Mouse (Mus musculus) limb, embryonic 12.5 days (tissue): ENCODE results near the gene Gfi1b. TPM values are rescaled to one million over a fixed set of nuclear protein-coding genes. Genes with fewer than 3 reads are reported as not detected.

Experiments used
- ATAC-seq: fragments of 200-750 bp; cut with Nextera tagmentation; 2 replicates; pipeline ENCODE4 v1.8.0; 2017; ENCODE audit warnings: low read depth, moderate TSS enrichment; ENCODE audit not compliant: insufficient number of reproducible peaks, insufficient read depth, low FRiP score, low TSS enrichment
- H3K27ac ChIP-seq: fragments of 300-500 bp; sonication (generic); 2 replicates; pipeline ENCODE4 v1.5.1; 2016; ENCODE audit warnings: mild to moderate bottlenecking, moderate library complexity
- H3K27me3 ChIP-seq: fragments of 300-500 bp; sonication (generic); 2 replicates; pipeline ENCODE4 v1.6.1; 2016; ENCODE audit warnings: mild to moderate bottlenecking, moderate library complexity
- H3K36me3 ChIP-seq: fragments of 300-500 bp; sonication (generic); 2 replicates; pipeline ENCODE4 v1.6.1; 2016; ENCODE audit warnings: mild to moderate bottlenecking, moderate library complexity
- H3K4me1 ChIP-seq: fragments of 300-500 bp; sonication (generic); replicated peaks from 2 replicates; pipeline ENCODE4 v1.6.1; 2016
- H3K4me2 ChIP-seq: fragments of 300-500 bp; sonication (generic); 2 replicates; pipeline ENCODE4 v1.6.1; 2016; ENCODE audit warnings: mild to moderate bottlenecking, moderate library complexity
- H3K4me3 ChIP-seq: fragments of 300-500 bp; sonication (generic); replicated peaks from 2 replicates; pipeline ENCODE4 v1.5.1; 2016; ENCODE audit warnings: mild to moderate bottlenecking
- H3K9ac ChIP-seq: fragments of 300-500 bp; sonication (generic); replicated peaks from 2 replicates; pipeline ENCODE4 v1.6.1; 2016; ENCODE audit warnings: mild to moderate bottlenecking, moderate library complexity
- H3K9me3 ChIP-seq: fragments of 300-500 bp; sonication (generic); 2 replicates; pipeline ENCODE4 v1.6.1; 2016; ENCODE audit warnings: mild to moderate bottlenecking, moderate library complexity
- WGBS: fragments of 180-500 bp; shearing (Covaris S2); methylation state at CpG from one replicate; pipeline ENCODE4 v1.1.7; 2016; 5-methylcytosine and 5-hydroxymethylcytosine counted together
- microRNA-seq: library from miRNA; unstranded; fragments of <30 nt; microRNA quantifications from one replicate; pipeline ENCODE4, GENCODE M21; 2017
- polyA plus RNA-seq: library from polyadenylated mRNA; unstranded; fragments of >200 nt; fragmentation: Nextera tagmentation; extraction: Ambion mirVana; gene quantifications from 2 replicates; pipeline ENCODE4 v1.2.1, GENCODE M21; 2016

Gene Gfi1b
- polyA plus RNA-seq, 1 experiment from 2014 or later: 0.55 TPM

DNA sequence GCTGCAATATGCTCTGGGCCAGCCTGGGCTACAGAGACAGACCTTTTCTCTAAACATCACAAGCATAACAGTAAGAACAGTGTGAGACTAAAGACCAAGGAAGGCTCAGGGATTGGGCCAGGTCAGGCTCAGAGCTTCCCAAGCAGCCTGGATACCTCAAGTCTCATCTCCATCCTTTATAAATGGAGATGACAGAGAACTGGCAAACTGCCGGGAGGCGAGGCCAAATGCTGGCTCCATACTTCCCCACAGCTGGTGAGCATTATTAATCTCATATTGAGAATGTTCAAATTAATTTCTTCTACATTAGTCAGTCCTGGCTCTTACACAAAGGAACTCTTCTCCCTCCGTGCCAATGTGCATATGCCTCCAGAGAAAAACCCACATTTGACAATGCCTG, 45.0 kb downstream of the Gfi1b start:
- H3K27ac ChIP-seq: no peak overlapping the region
- ATAC-seq: no peak
- no peak overlapping the region for H3K9ac ChIP-seq
- peaks cover 3% of the 10 kb centered on the region; the same call in 1 of the 2 replicates for H3K4me1 ChIP-seq
- WGBS: 91% methylated on average over 3 of the region's 3 CpGs
- no peaks in the 10 kb centered on the region for H3K27me3 ChIP-seq
- no peak overlapping the region for H3K4me2 ChIP-seq
- H3K4me3 ChIP-seq: no peak overlapping the region
- H3K36me3 ChIP-seq: peaks cover 92% of the 10 kb centered on the region
- H3K9me3 ChIP-seq: no peaks in the 10 kb centered on the region

DNA sequence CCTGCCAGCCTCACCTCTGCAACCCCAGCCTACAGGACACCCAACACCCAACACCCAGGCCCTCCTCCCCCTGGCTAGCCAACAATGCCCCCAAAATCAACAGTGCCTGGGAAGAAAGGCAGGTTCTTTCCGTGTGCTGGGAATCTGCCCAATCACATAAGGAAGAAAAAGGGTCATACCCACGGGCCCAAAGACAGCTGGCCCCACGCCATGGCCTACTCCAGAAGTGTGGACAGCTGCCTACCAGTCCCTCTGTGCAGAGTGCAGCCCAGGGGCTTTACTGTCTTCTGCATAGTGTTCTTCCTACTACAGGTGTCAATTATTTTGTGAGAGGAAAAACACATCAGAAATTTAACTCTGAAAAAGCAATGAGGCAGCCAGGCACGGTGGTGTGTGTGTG, 46.4 kb downstream of the Gfi1b start:
- no peaks in the 10 kb centered on the region for H3K9me3 ChIP-seq
- H3K27me3 ChIP-seq: no peaks in the 10 kb centered on the region
- no peak overlapping the region for H3K27ac ChIP-seq
- no peak overlapping the region for H3K4me3 ChIP-seq
- 84% methylated on average over 4 of the region's 4 CpGs for WGBS
- H3K9ac ChIP-seq: no peak overlapping the region
- H3K4me1 ChIP-seq: peaks cover 2% of the 10 kb centered on the region; the same call in 1 of the 2 replicates
- no peak overlapping the region for H3K4me2 ChIP-seq
- ATAC-seq: no peak
- H3K36me3 ChIP-seq: peaks cover 99% of the 10 kb centered on the region

DNA sequence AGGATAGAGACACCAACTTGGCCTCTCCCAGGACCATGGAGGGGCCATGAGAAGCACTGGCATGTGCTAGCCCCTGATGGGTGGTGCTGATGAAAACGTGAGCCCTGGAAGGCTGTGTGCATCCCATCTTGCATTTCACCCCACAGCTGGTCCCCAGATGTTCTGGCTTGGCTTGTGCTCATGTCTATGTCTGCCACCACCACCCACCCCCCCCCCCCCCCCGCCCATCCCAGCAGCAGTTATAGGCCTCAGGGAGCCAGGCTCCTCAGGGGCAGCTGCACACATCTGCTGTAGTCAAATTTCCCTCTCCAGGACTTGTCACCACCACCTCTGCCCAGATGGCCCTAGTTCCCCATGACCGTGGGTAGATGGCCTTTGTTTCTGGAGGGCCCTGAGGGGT, 51.9 kb downstream of the Gfi1b start:
- Histone ChIP-seq H3K9me3 (no peaks in the 10 kb centered on the region), H3K9ac (no peak overlapping the region), H3K36me3 (peaks cover 100% of the 10 kb centered on the region), H3K27me3 (no peaks in the 10 kb centered on the region), H3K4me3 (no peak overlapping the region), H3K27ac (peak overlapping the region; percentile 67), H3K4me1 (peaks cover 17% of the 10 kb centered on the region), H3K4me2 (no peak overlapping the region)
- 14% methylated on average over 2 of the region's 3 CpGs for WGBS
- ATAC-seq: no peak

DNA sequence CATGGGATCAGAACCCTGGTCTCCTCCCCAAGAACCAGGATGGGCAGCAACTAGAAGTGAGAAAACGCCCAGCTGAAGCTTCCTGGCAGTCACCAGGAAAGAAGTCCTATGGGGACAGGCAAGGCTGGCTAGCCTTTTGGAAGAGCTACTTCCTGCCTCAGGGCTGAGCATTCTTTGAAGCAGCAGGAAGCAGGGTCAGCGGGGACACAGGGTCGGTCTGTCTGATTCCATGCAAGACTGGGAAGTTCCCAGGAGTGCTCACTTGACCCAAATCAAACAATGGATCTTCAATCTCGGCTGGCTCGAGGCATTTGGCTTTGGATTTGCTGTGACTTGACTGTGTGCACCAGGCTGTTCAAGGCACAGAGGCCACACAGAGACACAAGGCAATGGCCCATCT, 55.2 kb downstream of the Gfi1b start:
- Histone ChIP-seq H3K9ac (no peak overlapping the region), H3K4me3 (no peak overlapping the region), H3K27me3 (no peaks in the 10 kb centered on the region), H3K4me2 (no peak overlapping the region), H3K36me3 (peaks cover 70% of the 10 kb centered on the region), H3K4me1 (peaks cover 19% of the 10 kb centered on the region), H3K27ac (no peak overlapping the region), H3K9me3 (no peaks in the 10 kb centered on the region)
- ATAC-seq: no peak
- 73% methylated on average over 5 of the region's 5 CpGs for WGBS

DNA sequence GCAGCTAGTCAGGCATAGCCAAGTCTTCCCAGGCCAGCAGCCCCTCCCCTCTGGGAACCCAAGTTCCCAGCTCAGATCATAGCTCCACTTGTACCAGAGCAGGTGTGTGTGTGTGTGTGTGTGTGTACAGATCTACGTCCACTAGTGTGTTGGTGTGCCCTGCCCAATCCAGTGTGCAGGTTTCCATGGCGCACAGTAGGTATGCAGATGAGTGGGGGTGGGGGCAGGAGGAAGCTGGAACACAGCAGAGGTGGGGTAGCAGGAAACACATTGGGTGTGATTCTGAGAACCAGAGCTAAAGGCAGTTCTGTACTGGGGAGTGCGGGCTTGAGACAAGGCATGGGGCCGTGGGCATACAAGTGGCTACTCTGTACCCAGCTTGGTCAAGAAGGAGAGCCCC, 57.4 kb downstream of the Gfi1b start:
- ATAC-seq: no peak
- Histone ChIP-seq H3K27ac (no peak overlapping the region), H3K4me2 (no peak overlapping the region), H3K27me3 (no peaks in the 10 kb centered on the region), H3K9ac (no peak overlapping the region), H3K36me3 (peaks cover 48% of the 10 kb centered on the region), H3K9me3 (no peaks in the 10 kb centered on the region), H3K4me1 (peaks cover 7% of the 10 kb centered on the region; the same call in 1 of the 2 replicates), H3K4me3 (no peak overlapping the region)
- WGBS: 94% methylated on average over 4 of the region's 4 CpGs

DNA sequence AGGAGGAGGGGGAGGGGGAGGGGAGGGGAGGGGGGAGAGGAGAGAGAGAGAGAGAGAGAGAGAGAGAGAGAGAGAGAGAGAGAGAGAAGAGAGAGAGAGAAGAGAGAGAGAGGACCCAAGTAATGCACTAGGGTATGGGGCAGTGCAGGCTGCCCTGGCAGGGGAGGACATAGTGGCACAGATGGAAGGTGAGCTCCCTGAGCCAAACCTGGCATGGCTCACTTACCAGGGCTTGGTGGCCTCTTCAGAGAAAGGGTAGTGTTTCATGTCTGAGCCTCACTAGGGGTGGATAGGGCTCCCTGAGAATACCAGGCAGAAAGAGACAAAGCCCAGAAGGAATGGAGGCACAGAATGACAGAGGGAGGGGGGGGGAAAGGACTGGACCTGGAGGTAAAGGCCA, 58.0 kb downstream of the Gfi1b start:
- no peak overlapping the region for H3K27ac ChIP-seq
- no peak overlapping the region for H3K4me3 ChIP-seq
- H3K27me3 ChIP-seq: no peaks in the 10 kb centered on the region
- 0 out of 2 replicates have a peak, but pooled peaks cover 3% of the 10 kb centered on the region for H3K4me1 ChIP-seq
- no peak for ATAC-seq
- no peak overlapping the region for H3K4me2 ChIP-seq
- no peak overlapping the region for H3K9ac ChIP-seq
- H3K36me3 ChIP-seq: peaks cover 42% of the 10 kb centered on the region
- H3K9me3 ChIP-seq: no peaks in the 10 kb centered on the region

DNA sequence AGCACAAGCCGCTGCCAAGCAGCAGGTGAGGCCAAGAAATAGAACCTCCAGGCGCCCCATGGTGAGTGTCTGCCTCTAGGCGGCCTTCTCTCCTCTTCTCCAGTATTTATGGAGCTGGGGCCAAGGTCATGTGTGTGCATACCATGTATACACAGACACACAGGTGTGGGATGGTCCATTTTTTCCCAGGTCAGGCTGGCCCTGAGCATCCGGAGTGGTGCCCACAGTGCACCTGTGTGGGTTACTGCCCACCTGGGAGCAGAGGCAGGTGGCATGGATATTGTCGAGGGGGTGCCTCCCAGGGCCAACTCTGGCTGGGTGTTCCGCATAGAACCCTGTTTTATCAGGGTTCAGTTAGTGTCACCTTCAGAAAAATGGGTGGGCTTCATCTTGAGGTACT, 58.5 kb downstream of the Gfi1b start, which contains the start of gene Cel:
Gene Cel (minus strand): TSS at position 101 of the 400 bp plus-strand sequence.
- WGBS: 67% methylated on average over 6 of the region's 6 CpGs
- no peak within 1 kb of the TSS for H3K9ac ChIP-seq

More for the DNA sequence above, 58.5 kb downstream of the Gfi1b start, which contains the start of gene Cel:
- Histone ChIP-seq H3K4me1 (0 out of 2 replicates have a peak, but pooled peaks cover 2% of the 10 kb centered on the region), H3K36me3 (peaks cover 37% of the 10 kb centered on the region), H3K27me3 (no peaks in the 10 kb centered on the region), H3K27ac (no peak within 1 kb of the TSS), H3K4me2 (no peak within 1 kb of the TSS), H3K9me3 (no peaks in the 10 kb centered on the region), H3K4me3 (no peak within 1 kb of the TSS)
- ATAC-seq: no peak

Small RNA genes lying within 50 kb of the gene (microRNA-seq; reads per million reads assigned to microRNA genes)
- gene Gm22824: not detected

Other genes with a start within 250 kb of the Gfi1b start
- gene Ppp1r26, start 175.2 kb downstream of the Gfi1b start, polyA plus RNA-seq: 8.6 and 8.8 TPM in 2 replicates
- 0.70 and 0.73 TPM in 2 replicates for gene 1700007K13Rik, start 155.7 kb downstream of the Gfi1b start, polyA plus RNA-seq
- gene Mrps2, start 153.9 kb downstream of the Gfi1b start, polyA plus RNA-seq: 58.7 and 66.4 TPM in 2 replicates
- 0.25 TPM in 1 of 2 replicates, not detected in the other for gene Gbgt1, start 125.1 kb downstream of the Gfi1b start, polyA plus RNA-seq
- 0.69 and 0.89 TPM in 2 replicates for gene Gm10134, start 115.9 kb downstream of the Gfi1b start, polyA plus RNA-seq
- 42.7 and 54.7 TPM in 2 replicates for gene Ralgds, start 108.9 kb downstream of the Gfi1b start, polyA plus RNA-seq
- not detected in 2 replicates for gene Cel, start 58.6 kb downstream of the Gfi1b start, polyA plus RNA-seq
- gene Gtf3c5, start 38.2 kb downstream of the Gfi1b start, polyA plus RNA-seq: 56.7 and 59.1 TPM in 2 replicates
- gene Tsc1, start 19.2 kb upstream of the Gfi1b start, polyA plus RNA-seq: 24.9 and 25.4 TPM in 2 replicates
- gene Spaca9, start 77.7 kb upstream of the Gfi1b start, polyA plus RNA-seq: 0.76 and 1.8 TPM in 2 replicates
- gene Ak8, start 78.2 kb upstream of the Gfi1b start, polyA plus RNA-seq: 0.39 and 0.49 TPM in 2 replicates
- gene Gtf3c4, start 218.4 kb upstream of the Gfi1b start, polyA plus RNA-seq: 29.2 and 30.5 TPM in 2 replicates
- 18.5 and 20.2 TPM in 2 replicates for gene Ddx31, start 218.4 kb upstream of the Gfi1b start, polyA plus RNA-seq